Mouse (Mus musculus): ENCODE data around the gene Pdzd2. TPM values are rescaled to one million over a fixed set of nuclear protein-coding genes. Genes with fewer than 3 reads are reported as not detected.

Gene Pdzd2
- polyA plus RNA-seq, 1 experiment: 1.1 TPM

GRCm38 (mm10) chr15:12593094-12593493 lies 146.6 kb downstream of the Pdzd2 start:
- TF ChIP-seq GATA1 (IDR thresholded peaks at IDR 0.05; ENCODE audit: borderline replicate concordance, low read length) (no peak), FLI1 (IDR thresholded peaks at IDR 0.05; ENCODE audit: low read length) (no peak)
- Histone ChIP-seq H3K9me3 (no peaks in the 10 kb centered on the region), H3K27me3 (replicated peaks) (peaks cover 9% of the 10 kb centered on the region), H3K4me3 (replicated peaks) (no peak overlapping the region), H3K4me1 (peaks cover 21% of the 10 kb centered on the region), H3K36me3 (replicated peaks; ENCODE audit: low read length) (no peaks in the 10 kb centered on the region)

GRCm38 (mm10) chr15:12592628-12593027 lies 147.1 kb downstream of the Pdzd2 start:
- TF ChIP-seq FLI1 (IDR thresholded peaks at IDR 0.05; ENCODE audit: low read length): no peak
- TF ChIP-seq GATA1 (IDR thresholded peaks at IDR 0.05; ENCODE audit: borderline replicate concordance, low read length): no peak
- Histone ChIP-seq H3K4me1 (peaks cover 21% of the 10 kb centered on the region), H3K4me3 (replicated peaks) (no peak overlapping the region), H3K36me3 (replicated peaks; ENCODE audit: low read length) (no peaks in the 10 kb centered on the region), H3K9me3 (no peaks in the 10 kb centered on the region), H3K27me3 (replicated peaks) (peaks cover 9% of the 10 kb centered on the region)

GRCm38 (mm10) chr15:12588661-12589060 lies 151.1 kb downstream of the Pdzd2 start:
- TF ChIP-seq FLI1 (IDR thresholded peaks at IDR 0.05; ENCODE audit: low read length) (no peak), GATA1 (IDR thresholded peaks at IDR 0.05; ENCODE audit: borderline replicate concordance, low read length) (no peak)
- H3K4me1 ChIP-seq: peaks cover 35% of the 10 kb centered on the region
- H3K27me3 ChIP-seq (replicated peaks): peaks cover 7% of the 10 kb centered on the region
- H3K4me3 ChIP-seq (replicated peaks): no peak overlapping the region
- H3K9me3 ChIP-seq: no peaks in the 10 kb centered on the region
- H3K36me3 ChIP-seq (replicated peaks; ENCODE audit: low read length): no peaks in the 10 kb centered on the region

GRCm38 (mm10) chr15:12586852-12587424 lies 152.8 kb downstream of the Pdzd2 start:
- H3K4me3 ChIP-seq (replicated peaks): no peak overlapping the region
- TF ChIP-seq FLI1 (IDR thresholded peaks at IDR 0.05; ENCODE audit: low read length) (no peak), GATA1 (IDR thresholded peaks at IDR 0.05; ENCODE audit: borderline replicate concordance, low read length) (no peak)
- no peaks in the 10 kb centered on the region for H3K9me3 ChIP-seq
- peaks cover 30% of the 10 kb centered on the region for H3K4me1 ChIP-seq
- H3K27me3 ChIP-seq (replicated peaks): peaks cover under 1% of the 10 kb centered on the region
- no peaks in the 10 kb centered on the region for H3K36me3 ChIP-seq (replicated peaks; ENCODE audit: low read length)

- TF ChIP-seq FLI1 (IDR thresholded peaks at IDR 0.05; ENCODE audit: low read length): no peak
- TF ChIP-seq GATA1 (IDR thresholded peaks at IDR 0.05; ENCODE audit: borderline replicate concordance, low read length): no peak
- Histone ChIP-seq H3K9me3 (no peaks in the 10 kb centered on the region), H3K27me3 (replicated peaks) (no peaks in the 10 kb centered on the region), H3K4me1 (peaks cover 30% of the 10 kb centered on the region), H3K36me3 (replicated peaks; ENCODE audit: low read length) (no peaks in the 10 kb centered on the region), H3K4me3 (replicated peaks) (no peak overlapping the region)
Measured at GRCm38 (mm10) chr15:12586154-12586553, 153.6 kb downstream of the Pdzd2 start.

- Histone ChIP-seq H3K4me1 (peaks cover 35% of the 10 kb centered on the region), H3K36me3 (replicated peaks; ENCODE audit: low read length) (no peaks in the 10 kb centered on the region), H3K9me3 (no peaks in the 10 kb centered on the region), H3K27me3 (replicated peaks) (no peaks in the 10 kb centered on the region), H3K4me3 (replicated peaks) (no peak overlapping the region)
- no peak for TF ChIP-seq FLI1 (IDR thresholded peaks at IDR 0.05; ENCODE audit: low read length)
- no peak for TF ChIP-seq GATA1 (IDR thresholded peaks at IDR 0.05; ENCODE audit: borderline replicate concordance, low read length)
Measured at GRCm38 (mm10) chr15:12583051-12583450, 156.7 kb downstream of the Pdzd2 start.

- no peaks in the 10 kb centered on the region for H3K9me3 ChIP-seq
- H3K4me3 ChIP-seq (replicated peaks): no peak overlapping the region
- no peaks in the 10 kb centered on the region for H3K36me3 ChIP-seq (replicated peaks; ENCODE audit: low read length)
- H3K4me1 ChIP-seq: peaks cover 39% of the 10 kb centered on the region
- TF ChIP-seq FLI1 (IDR thresholded peaks at IDR 0.05; ENCODE audit: low read length) (no peak), GATA1 (IDR thresholded peaks at IDR 0.05; ENCODE audit: borderline replicate concordance, low read length) (no peak)
- no peaks in the 10 kb centered on the region for H3K27me3 ChIP-seq (replicated peaks)
Measured at GRCm38 (mm10) chr15:12582471-12582870, 157.3 kb downstream of the Pdzd2 start.

- Histone ChIP-seq H3K36me3 (replicated peaks; ENCODE audit: low read length) (no peaks in the 10 kb centered on the region), H3K4me1 (peaks cover 29% of the 10 kb centered on the region), H3K27me3 (replicated peaks) (no peaks in the 10 kb centered on the region), H3K9me3 (no peaks in the 10 kb centered on the region), H3K4me3 (replicated peaks) (no peak overlapping the region)
- TF ChIP-seq FLI1 (IDR thresholded peaks at IDR 0.05; ENCODE audit: low read length): no peak
- TF ChIP-seq GATA1 (IDR thresholded peaks at IDR 0.05; ENCODE audit: borderline replicate concordance, low read length): no peak
Measured at GRCm38 (mm10) chr15:12579196-12579595, 160.5 kb downstream of the Pdzd2 start.

GRCm38 (mm10) chr15:12578276-12578675 lies 161.4 kb downstream of the Pdzd2 start:
- H3K27me3 ChIP-seq (replicated peaks): no peaks in the 10 kb centered on the region
- peaks cover 37% of the 10 kb centered on the region for H3K4me1 ChIP-seq
- TF ChIP-seq FLI1 (IDR thresholded peaks at IDR 0.05; ENCODE audit: low read length): no peak
- TF ChIP-seq GATA1 (IDR thresholded peaks at IDR 0.05; ENCODE audit: borderline replicate concordance, low read length): no peak
- no peak overlapping the region for H3K4me3 ChIP-seq (replicated peaks)
- H3K9me3 ChIP-seq: no peaks in the 10 kb centered on the region
- no peaks in the 10 kb centered on the region for H3K36me3 ChIP-seq (replicated peaks; ENCODE audit: low read length)

- TF ChIP-seq FLI1 (IDR thresholded peaks at IDR 0.05; ENCODE audit: low read length): no peak
- TF ChIP-seq GATA1 (IDR thresholded peaks at IDR 0.05; ENCODE audit: borderline replicate concordance, low read length): no peak
- H3K27me3 ChIP-seq (replicated peaks): no peaks in the 10 kb centered on the region
- H3K9me3 ChIP-seq: no peaks in the 10 kb centered on the region
- no peak overlapping the region for H3K4me3 ChIP-seq (replicated peaks)
- H3K4me1 ChIP-seq: peaks cover 43% of the 10 kb centered on the region
- no peaks in the 10 kb centered on the region for H3K36me3 ChIP-seq (replicated peaks; ENCODE audit: low read length)
Measured at GRCm38 (mm10) chr15:12577715-12578114, 162.0 kb downstream of the Pdzd2 start.

Data from megakaryocyte, embryonic 14.5 days (primary cell).